Mouse (Mus musculus) lung, postnatal 0 days (tissue): Measurements from ENCODE around the gene Krtap28-10. TPM values are rescaled to one million over a fixed set of nuclear protein-coding genes. Genes with fewer than 3 reads are reported as not detected.

ENCODE experiments used
- ATAC-seq: fragments of 200-750 bp; cut with Nextera tagmentation; 2 replicates; pipeline ENCODE4 v1.8.0; 2017; ENCODE audit warnings: moderate library complexity
- DNase-seq: peaks from one replicate; pipeline ENCODE4 v3.0.0-alpha.2; 2016; ENCODE audit warnings: low spot score
- H3K27ac ChIP-seq: fragments of 300-500 bp; sonication (generic); 2 replicates; pipeline ENCODE4 v1.5.1; 2014; ENCODE audit warnings: antibody characterized with exemption, mild to moderate bottlenecking, low read length, mixed read lengths
- H3K27me3 ChIP-seq: fragments of 300-500 bp; sonication (generic); replicated peaks from 2 replicates; pipeline ENCODE4 v1.6.1; 2014; ENCODE audit warnings: low read length, mixed read lengths; ENCODE audit not compliant: insufficient read depth
- H3K36me3 ChIP-seq: fragments of 300-500 bp; sonication (generic); 2 replicates; pipeline ENCODE4 v1.6.1; 2014; ENCODE audit warnings: low read length, mixed read lengths; ENCODE audit not compliant: insufficient read depth
- H3K4me1 ChIP-seq: fragments of 300-500 bp; sonication (generic); 2 replicates; pipeline ENCODE4 v1.6.1; 2014; ENCODE audit warnings: antibody characterized with exemption, low read depth, low read length, mixed read lengths; ENCODE audit not compliant: insufficient read depth
- H3K4me2 ChIP-seq: fragments of 300-500 bp; sonication (generic); replicated peaks from 2 replicates; pipeline ENCODE4 v1.6.1; 2014; ENCODE audit warnings: low read depth, mild to moderate bottlenecking, low read length, moderate library complexity, mixed read lengths
- H3K4me3 ChIP-seq: fragments of 300-500 bp; sonication (generic); 2 replicates; pipeline ENCODE4 v1.5.1; 2014; ENCODE audit warnings: low read depth, low read length
- H3K9ac ChIP-seq: fragments of 300-500 bp; sonication (generic); replicated peaks from 2 replicates; pipeline ENCODE4 v1.6.1; 2014; ENCODE audit warnings: low read depth, mild to moderate bottlenecking
- H3K9me3 ChIP-seq: fragments of 300-500 bp; sonication (generic); 2 replicates; pipeline ENCODE4 v1.6.1; 2016; ENCODE audit warnings: low read length, mixed read lengths
- CTCF ChIP-seq: IDR thresholded peaks from 2 replicates; pipeline ENCODE4 v1.5.1; 2016; ENCODE audit warnings: antibody characterized with exemption, mild to moderate bottlenecking
- EP300 ChIP-seq: IDR thresholded peaks from 2 replicates; pipeline ENCODE4 v1.6.1; 2016; ENCODE audit warnings: antibody characterized with exemption, mild to moderate bottlenecking, control low read depth
- WGBS: fragments of 180-500 bp; shearing (Covaris S2); extraction: QIAGEN DNeasy Blood & Tissue Kit; methylation state at CpG from one replicate; pipeline ENCODE4 v1.1.7; 2014; 5-methylcytosine and 5-hydroxymethylcytosine counted together
- polyA plus RNA-seq: library from polyadenylated mRNA; unstranded; fragments of >200 nt; fragmentation: Nextera tagmentation; extraction: Ambion mirVana; gene quantifications from 2 replicates; pipeline ENCODE4 v1.2.1, GENCODE M21; 2015

The Krtap28-10 gene
- polyA plus RNA-seq, result not detected in 2 replicates

- Histone ChIP-seq H3K9me3 (no peaks in the 10 kb centered on the region), H3K4me3 (no peak within 1 kb of the TSS), H3K4me2 (no peak within 1 kb of the TSS), H3K9ac (no peak within 1 kb of the TSS), H3K27me3 (no peaks in the 10 kb centered on the region), H3K36me3 (no peaks in the 10 kb centered on the region), H3K27ac (no peak within 1 kb of the TSS), H3K4me1 (no peaks in the 10 kb centered on the region)
- ATAC-seq (no peak), DNase-seq (no peak)
- no peak for TF ChIP-seq EP300
- TF ChIP-seq CTCF, result no peak
- 88% methylated on average over 2 of the region's 2 CpGs for WGBS
Observed at GRCm38 (mm10) chr1:83042380-83042779, at the start of gene Krtap28-10. TSS of gene Krtap28-10 (minus strand) at chr1:83042480.

- H3K27me3 ChIP-seq, result no peaks in the 10 kb centered on the region
- ATAC-seq, result no peak
- H3K4me1 ChIP-seq, result no peaks in the 10 kb centered on the region
- no peak overlapping the region for H3K9ac ChIP-seq
- no peak overlapping the region for H3K4me2 ChIP-seq
- no peak overlapping the region for H3K27ac ChIP-seq
- 58% methylated on average over 3 of the region's 3 CpGs for WGBS
- DNase-seq, result no peak
- no peak for TF ChIP-seq CTCF
- TF ChIP-seq EP300, result no peak
- H3K4me3 ChIP-seq, result no peak overlapping the region
- H3K9me3 ChIP-seq, result no peaks in the 10 kb centered on the region
- no peaks in the 10 kb centered on the region for H3K36me3 ChIP-seq
Observed at GRCm38 (mm10) chr1:83091268-83091667, 49.0 kb upstream of the Krtap28-10 start.

- Histone ChIP-seq H3K27me3 (no peaks in the 10 kb centered on the region), H3K4me3 (no peak overlapping the region), H3K4me1 (no peaks in the 10 kb centered on the region), H3K36me3 (no peaks in the 10 kb centered on the region), H3K4me2 (no peak overlapping the region), H3K27ac (no peak overlapping the region), H3K9me3 (no peaks in the 10 kb centered on the region), H3K9ac (no peak overlapping the region)
- DNase-seq (peak; percentile 72), ATAC-seq (peak; percentile 50)
- TF ChIP-seq CTCF, result no peak
- TF ChIP-seq EP300, result no peak; the same call in 1 of the 2 replicates
- WGBS, result 48% methylated on average over 2 of the region's 2 CpGs
Observed at GRCm38 (mm10) chr1:83084790-83085189, 42.5 kb upstream of the Krtap28-10 start.

- no peaks in the 10 kb centered on the region for H3K36me3 ChIP-seq
- no peak overlapping the region for H3K9ac ChIP-seq
- no peak for ATAC-seq
- no peaks in the 10 kb centered on the region for H3K27me3 ChIP-seq
- no peak for DNase-seq
- no peak overlapping the region for H3K4me3 ChIP-seq
- TF ChIP-seq CTCF, result no peak
- TF ChIP-seq EP300, result no peak
- H3K9me3 ChIP-seq, result no peaks in the 10 kb centered on the region
- no peak overlapping the region for H3K4me2 ChIP-seq
- no peak overlapping the region for H3K27ac ChIP-seq
- 64% methylated on average over 6 of the region's 6 CpGs for WGBS
- H3K4me1 ChIP-seq, result no peaks in the 10 kb centered on the region
Observed at GRCm38 (mm10) chr1:83077016-83077415, 34.7 kb upstream of the Krtap28-10 start.

- ATAC-seq (peak; percentile 49; the same call in 1 of the 2 replicates), DNase-seq (peak; percentile 65)
- H3K4me3 ChIP-seq, result peak overlapping the region; percentile 34
- TF ChIP-seq CTCF, result peak; percentile 91
- no peak for TF ChIP-seq EP300
- no peaks in the 10 kb centered on the region for H3K36me3 ChIP-seq
- H3K9ac ChIP-seq, result no peak overlapping the region; the same call in 1 of the 2 replicates
- no peaks in the 10 kb centered on the region for H3K9me3 ChIP-seq
- H3K27ac ChIP-seq, result no peak overlapping the region
- H3K4me1 ChIP-seq, result no peaks in the 10 kb centered on the region
- 44% methylated on average over 11 of the region's 11 CpGs for WGBS
- peak overlapping the region; percentile 51 for H3K4me2 ChIP-seq
- H3K27me3 ChIP-seq, result no peaks in the 10 kb centered on the region
Observed at GRCm38 (mm10) chr1:83076190-83076917, 34.1 kb upstream of the Krtap28-10 start.

- Histone ChIP-seq H3K4me3 (peak overlapping the region; percentile 34), H3K4me2 (peak overlapping the region; percentile 51)
- no peak for ATAC-seq
Observed at GRCm38 (mm10) chr1:83075526-83076189, 33.4 kb upstream of the Krtap28-10 start.

More at GRCm38 (mm10) chr1:83075526-83076189, 33.4 kb upstream of the Krtap28-10 start:
- DNase-seq, result no peak
- H3K27ac ChIP-seq, result no peak overlapping the region
- H3K4me1 ChIP-seq, result no peaks in the 10 kb centered on the region
- TF ChIP-seq EP300, result no peak
- TF ChIP-seq CTCF, result no peak
- H3K9ac ChIP-seq, result no peak overlapping the region; the same call in 1 of the 2 replicates
- no peaks in the 10 kb centered on the region for H3K27me3 ChIP-seq
- no peaks in the 10 kb centered on the region for H3K36me3 ChIP-seq
- no peaks in the 10 kb centered on the region for H3K9me3 ChIP-seq
- WGBS, result 32% methylated on average over 15 of the region's 15 CpGs
